Mouse (Mus musculus) C3H10T1/2 (cell line): ENCODE data around the gene Ppm1f. TPM values are rescaled to one million over a fixed set of nuclear protein-coding genes. Genes with fewer than 3 reads are reported as not detected.

ENCODE experiments used
- polyA plus RNA-seq, 2 experiments: library from polyadenylated mRNA; unstranded; fragments of >200 nt; fragmentation: generic; extraction: Trizol; gene quantifications; one replicate each; pipeline ENCODE4 v1.2.1; 2012; ENCODE audit warnings: missing spikeins in 2 of 2

The Ppm1f gene
- 10 to 100 TPM in 1 of 2 experiments, 1 to 10 TPM in 1; 5.3 to 18.2 TPM for polyA plus RNA-seq

GRCm38 (mm10) chr16:16896382-16897055 lies at the start of gene Ppm1f:
Gene Ppm1f, plus strand, starts transcription at chr16:16896469.

GRCm38 (mm10) chr16:16863978-16864377 lies 32.3 kb upstream of the Ppm1f start, which contains the start of gene Igll1:
Gene Igll1, minus strand, starts transcription at chr16:16863985.

GRCm38 (mm10) chr16:16870617-16871331 lies 25.5 kb upstream of the Ppm1f start, which contains the start of the genes Top3b and Vpreb1:
Gene Top3b, plus strand, starts transcription at chr16:16870736.
Gene Vpreb1, minus strand, starts transcription at chr16:16870843.

Other genes with a start within 250 kb of the Ppm1f start
- gene Olfr19, start 220.1 kb upstream of the Ppm1f start, polyA plus RNA-seq = not detected
- gene Spag6l, start 67.0 kb upstream of the Ppm1f start, polyA plus RNA-seq = not detected
- under 1 TPM; 0.04 to 0.28 TPM for gene Igll1, start 32.5 kb upstream of the Ppm1f start, polyA plus RNA-seq
- gene Top3b, start 25.7 kb upstream of the Ppm1f start, polyA plus RNA-seq = 10 to 100 TPM; 19.8 to 69.1 TPM
- 1 to 10 TPM in 1 of 2 experiments, under 1 TPM in 1; 0.81 to 4.1 TPM for gene Vpreb1, start 25.6 kb upstream of the Ppm1f start, polyA plus RNA-seq
- gene Mapk1, start 86.9 kb downstream of the Ppm1f start, polyA plus RNA-seq = 10 to 100 TPM in 1 of 2 experiments, 1 to 10 TPM in 1; 7.6 to 55.8 TPM
- gene Ypel1, start 173.2 kb downstream of the Ppm1f start, polyA plus RNA-seq = 1 to 10 TPM in 1 of 2 experiments, under 1 TPM in 1; 0.53 to 9.9 TPM
- gene Ppil2, start 214.8 kb downstream of the Ppm1f start, polyA plus RNA-seq = 10 to 100 TPM; 32.0 to 74.9 TPM
- 1 to 10 TPM in 1 of 2 experiments, not detected in 1; 1.4 TPM for gene 2610318N02Rik, start 228.7 kb downstream of the Ppm1f start, polyA plus RNA-seq
- gene Sdf2l1, start 235.9 kb downstream of the Ppm1f start, polyA plus RNA-seq = 10 to 100 TPM; 28.1 to 40.3 TPM
- gene Ydjc, start 248.2 kb downstream of the Ppm1f start, polyA plus RNA-seq = 1 to 10 TPM; 3.3 to 10.0 TPM